Mouse (Mus musculus) small intestine, adult 2 months (tissue): ENCODE data around the gene Ascc3. TPM values are rescaled to one million over a fixed set of nuclear protein-coding genes. Genes with fewer than 3 reads are reported as not detected.

Experiments
- H3K27ac ChIP-seq: fragments of 200-500 bp; 2 replicates; pipeline ENCODE4 v1.5.1; 2012; ENCODE audit warnings: low read depth, low read length, control low read depth, inconsistent platforms; ENCODE audit not compliant: insufficient read depth
- H3K27me3 ChIP-seq: fragments of 200-500 bp; 2 replicates; pipeline ENCODE4 v1.6.1; 2012; ENCODE audit warnings: mild to moderate bottlenecking, moderate library complexity, low read length, inconsistent platforms; ENCODE audit not compliant: control insufficient read depth, insufficient read depth
- H3K36me3 ChIP-seq: fragments of 200-500 bp; 2 replicates; pipeline ENCODE4 v1.6.1; 2012; ENCODE audit warnings: mild to moderate bottlenecking, low read length, control low read depth, inconsistent platforms; ENCODE audit not compliant: control insufficient read depth, insufficient read depth
- H3K4me1 ChIP-seq: fragments of 200-500 bp; 2 replicates; pipeline ENCODE4 v1.6.1; 2012; ENCODE audit warnings: low read length, inconsistent platforms, mixed read lengths; ENCODE audit not compliant: control insufficient read depth, insufficient read depth, insufficient read length
- H3K4me3 ChIP-seq: fragments of 200-500 bp; 2 replicates; pipeline ENCODE4 v1.5.1; 2012; ENCODE audit warnings: low read depth, mild to moderate bottlenecking, control low read depth, inconsistent platforms, low read length, moderate library complexity
- CTCF ChIP-seq: fragments of 200-500 bp; IDR thresholded peaks from 2 replicates; pipeline ENCODE4 v1.5.1; 2012; ENCODE audit warnings: low read depth, mild to moderate bottlenecking, control low read depth, inconsistent platforms, low read length, moderate library complexity, mixed read lengths; ENCODE audit not compliant: insufficient replicate concordance, insufficient read length; ENCODE audit errors: extremely low read depth
- POLR2A ChIP-seq: fragments of 200-500 bp; IDR thresholded peaks from 2 replicates; pipeline ENCODE4 v1.6.1; 2012; ENCODE audit warnings: low read depth, mild to moderate bottlenecking, control low read depth, inconsistent platforms, low read length, moderate library complexity
- WGBS: fragments of 180-500 bp; shearing (Covaris S2); methylation state at CpG from one replicate; pipeline ENCODE4 v1.1.7; 2018; 5-methylcytosine and 5-hydroxymethylcytosine counted together
- polyA plus RNA-seq: library from polyadenylated mRNA; depleted of rRNA; stranded (reverse); fragments of >200 nt; gene quantifications from 2 replicates; pipeline ENCODE4 v1.2.3, GENCODE M21; 2012; rRNA removed

Gene Ascc3
- 8.2 and 14.9 TPM in 2 replicates for polyA plus RNA-seq

DNA sequence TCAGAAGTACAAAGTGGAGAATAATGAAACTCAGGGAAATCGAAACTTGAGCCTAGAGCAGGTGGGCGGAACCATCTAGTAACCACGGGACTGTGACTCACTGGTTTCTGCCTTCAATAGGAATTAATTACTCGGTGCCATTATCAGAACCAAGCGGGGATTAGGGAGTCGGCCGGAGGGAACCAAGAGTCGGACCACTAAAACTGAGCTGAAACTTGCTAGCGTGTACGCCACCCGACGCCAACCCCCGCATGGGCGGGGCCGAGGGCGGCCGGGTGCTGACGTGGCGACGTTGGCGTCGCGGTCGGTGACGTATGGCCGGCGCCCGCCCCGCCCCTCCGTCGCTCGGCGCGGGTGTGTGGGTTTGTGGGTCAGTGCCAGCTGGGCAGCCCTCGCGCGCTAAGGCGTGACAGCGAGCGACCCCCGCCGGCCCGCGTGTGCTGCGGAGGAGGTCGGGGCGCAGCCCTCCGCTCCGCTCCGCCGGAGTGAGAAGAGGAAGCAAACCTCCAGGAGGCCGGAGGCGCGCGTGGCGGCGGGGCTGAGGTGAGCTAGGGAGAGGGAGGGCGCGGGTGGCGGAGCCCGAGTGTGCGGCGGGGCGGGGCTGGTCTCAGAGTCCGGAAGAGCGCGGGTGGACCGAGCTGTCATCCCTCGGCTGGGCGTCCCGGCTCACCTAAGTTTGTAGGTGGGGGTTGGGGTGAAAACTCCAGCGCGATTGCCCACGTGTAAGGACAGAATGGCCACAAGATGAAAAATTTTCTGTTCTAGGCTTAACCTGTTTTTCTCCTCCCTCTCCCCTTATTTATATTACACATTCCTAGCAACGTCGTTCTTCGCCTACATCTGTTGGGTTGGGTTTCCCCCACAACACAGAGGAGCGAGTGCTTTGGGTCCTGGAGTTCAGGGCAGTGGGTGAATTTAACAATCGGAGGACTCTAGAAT lies at the start of gene Ascc3:
Ascc3 (plus strand) TSS at position 315 of the 939 bp plus-strand sequence.
- TF ChIP-seq POLR2A (peak; percentile 77), CTCF (no peak)
- peak within 1 kb of the TSS; percentile 98 for H3K27ac ChIP-seq
- H3K36me3 ChIP-seq, result no peaks in the 10 kb centered on the region
- H3K27me3 ChIP-seq, result no peaks in the 10 kb centered on the region
- H3K4me1 ChIP-seq, result no peaks in the 10 kb centered on the region
- 1% methylated on average over 79 of the region's 79 CpGs for WGBS
- peak within 1 kb of the TSS; percentile 100 for H3K4me3 ChIP-seq

DNA sequence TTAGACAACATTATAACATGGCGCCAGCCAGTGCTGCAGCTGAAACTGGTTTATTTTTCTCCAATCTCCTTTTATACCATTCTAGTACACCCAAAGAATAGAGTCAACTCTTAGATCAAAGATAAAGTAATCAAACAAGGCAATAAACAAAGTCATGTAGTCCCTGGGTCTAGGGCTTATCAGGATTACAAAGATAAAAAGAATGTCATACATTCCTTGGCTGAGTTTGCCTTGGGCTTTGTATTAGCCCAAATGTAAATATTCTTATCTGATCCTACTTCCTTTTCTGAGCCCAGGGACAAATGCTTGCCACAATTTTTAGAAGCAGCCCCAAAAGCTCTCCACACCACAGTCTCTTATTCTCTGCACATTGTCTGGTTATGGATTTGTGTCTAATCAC lies 7.7 kb upstream of the Ascc3 start:
- peaks cover 3% of the 10 kb centered on the region; the same call in 1 of the 2 replicates for H3K4me1 ChIP-seq
- no peak for TF ChIP-seq CTCF
- TF ChIP-seq POLR2A, result no peak
- H3K27ac ChIP-seq, result no peak overlapping the region
- WGBS, result 32% methylated on average over 1 of the region's 1 CpGs
- no peaks in the 10 kb centered on the region for H3K27me3 ChIP-seq
- H3K36me3 ChIP-seq, result no peaks in the 10 kb centered on the region
- H3K4me3 ChIP-seq, result no peak overlapping the region

DNA sequence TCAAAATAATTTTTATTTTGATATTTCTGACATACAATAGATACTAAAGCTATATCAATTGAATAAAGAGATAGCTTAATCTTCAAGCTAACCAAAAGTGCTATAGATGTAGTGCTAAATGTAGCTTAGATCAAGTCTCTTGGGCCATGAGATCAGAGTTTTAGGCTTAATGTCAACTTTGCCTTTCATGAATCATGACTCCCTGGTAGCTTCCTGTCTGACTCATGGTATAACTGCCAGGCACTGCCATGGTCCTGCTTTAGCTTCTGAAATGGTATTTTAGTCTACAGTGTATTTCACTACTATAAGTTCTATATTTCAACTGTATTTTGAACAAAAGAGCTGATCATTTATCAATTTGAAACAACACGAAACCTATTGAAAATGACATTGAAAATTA lies 5.9 kb upstream of the Ascc3 start:
- Histone ChIP-seq H3K27ac (no peak overlapping the region), H3K4me3 (no peak overlapping the region), H3K27me3 (no peaks in the 10 kb centered on the region), H3K36me3 (no peaks in the 10 kb centered on the region), H3K4me1 (peaks cover 3% of the 10 kb centered on the region; the same call in 1 of the 2 replicates)
- TF ChIP-seq CTCF, result no peak
- TF ChIP-seq POLR2A, result no peak
- 84% methylated on average over 1 of the region's 1 CpGs for WGBS

DNA sequence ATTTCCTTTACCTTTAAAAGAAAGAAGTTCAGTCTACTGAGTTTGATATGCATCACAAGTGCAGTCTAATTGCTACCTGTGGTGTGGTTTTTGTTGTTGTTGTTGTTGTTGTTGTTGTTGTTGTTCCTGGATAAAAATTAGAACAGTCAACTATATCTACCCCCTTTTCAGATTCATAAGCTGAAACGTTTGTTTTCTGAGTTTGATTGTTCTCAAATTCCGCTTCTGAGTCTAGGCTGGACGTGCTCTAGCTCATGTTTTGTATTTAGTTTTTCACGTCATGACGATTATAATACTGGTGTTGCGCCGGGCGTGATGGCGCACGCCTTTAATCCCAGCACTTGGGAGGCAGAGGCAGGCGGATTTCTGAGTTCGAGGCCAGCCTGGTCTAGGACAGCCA lies 902 bp downstream of the Ascc3 start:
- peak overlapping the region; percentile 47 for H3K4me3 ChIP-seq
- no peaks in the 10 kb centered on the region for H3K27me3 ChIP-seq
- no peaks in the 10 kb centered on the region for H3K36me3 ChIP-seq
- 64% methylated on average over 12 of the region's 12 CpGs for WGBS
- H3K4me1 ChIP-seq, result no peaks in the 10 kb centered on the region
- no peak for TF ChIP-seq POLR2A
- TF ChIP-seq CTCF, result no peak
- H3K27ac ChIP-seq, result no peak overlapping the region

DNA sequence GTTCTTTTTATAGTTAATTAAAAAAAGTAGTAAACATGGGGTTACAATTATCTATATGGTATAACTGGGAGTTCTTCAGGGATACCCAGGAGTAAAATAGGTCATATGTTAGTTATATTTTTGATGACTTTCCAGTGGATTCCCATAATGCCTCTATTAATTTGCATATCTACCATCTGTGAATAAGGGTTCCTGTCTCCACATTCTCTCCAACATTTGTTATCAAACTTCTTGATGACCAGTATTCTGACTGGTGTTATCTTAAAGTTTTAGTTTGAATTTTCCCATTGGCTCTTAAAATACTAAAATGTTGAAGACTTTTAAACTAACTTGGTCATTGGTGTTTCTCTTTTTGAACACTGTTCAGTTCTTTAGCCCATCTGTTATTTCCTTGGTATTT lies 2.9 kb downstream of the Ascc3 start:
- no peak overlapping the region for H3K4me3 ChIP-seq
- TF ChIP-seq POLR2A, result no peak
- H3K27me3 ChIP-seq, result no peaks in the 10 kb centered on the region
- no peaks in the 10 kb centered on the region for H3K36me3 ChIP-seq
- H3K4me1 ChIP-seq, result no peaks in the 10 kb centered on the region
- H3K27ac ChIP-seq, result no peak overlapping the region

DNA sequence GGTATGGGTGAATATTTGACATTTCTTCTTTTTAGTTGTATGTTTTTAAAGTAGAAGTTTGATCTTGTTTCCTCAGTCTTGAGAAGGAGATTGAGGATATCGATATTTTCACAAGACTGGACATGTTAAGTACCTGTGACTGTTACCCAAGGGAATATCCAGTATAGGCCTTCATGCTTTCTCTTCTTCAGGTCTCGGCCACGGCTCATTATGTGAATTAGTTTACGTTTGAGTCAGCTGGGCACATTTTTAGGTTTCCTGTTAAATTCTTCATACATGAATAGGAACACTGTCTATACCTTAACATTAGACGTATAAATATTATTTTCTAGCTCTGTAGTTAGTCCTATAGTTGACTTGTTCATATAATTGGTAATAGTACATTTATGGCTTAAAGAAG lies 12.4 kb downstream of the Ascc3 start:
- H3K27me3 ChIP-seq, result no peaks in the 10 kb centered on the region
- H3K4me3 ChIP-seq, result no peak overlapping the region
- TF ChIP-seq CTCF, result no peak
- no peak for TF ChIP-seq POLR2A
- H3K27ac ChIP-seq, result no peak overlapping the region
- peaks cover 2% of the 10 kb centered on the region; the same call in 1 of the 2 replicates for H3K36me3 ChIP-seq
- H3K4me1 ChIP-seq, result no peaks in the 10 kb centered on the region
- 96% methylated on average over 5 of the region's 5 CpGs for WGBS

DNA sequence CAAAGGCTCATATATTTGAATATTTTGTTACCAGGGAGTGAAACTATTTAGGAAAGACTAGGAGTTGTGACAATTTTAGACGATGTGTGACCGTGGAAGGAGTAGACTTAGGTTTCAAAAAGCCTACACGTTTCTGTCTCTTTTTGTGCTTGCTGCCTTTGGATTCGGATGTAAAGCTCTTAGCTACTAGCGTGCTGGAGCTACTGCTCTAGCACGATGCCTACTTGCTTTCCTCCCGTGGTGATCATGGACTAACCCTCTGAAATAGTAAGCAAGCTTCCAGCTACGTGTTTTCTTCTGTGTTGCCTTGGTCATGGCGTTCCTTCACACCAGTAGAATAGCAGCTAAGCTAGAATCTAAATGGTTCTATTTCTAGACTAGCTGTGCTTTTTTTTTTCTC lies 21.4 kb downstream of the Ascc3 start:
- no peak overlapping the region for H3K27ac ChIP-seq
- 95% methylated on average over 9 of the region's 9 CpGs for WGBS

More for the DNA sequence above, 21.4 kb downstream of the Ascc3 start:
- no peak overlapping the region for H3K4me3 ChIP-seq
- TF ChIP-seq CTCF (no peak), POLR2A (no peak)
- peaks cover 4% of the 10 kb centered on the region; the same call in 1 of the 2 replicates for H3K36me3 ChIP-seq
- no peaks in the 10 kb centered on the region for H3K4me1 ChIP-seq
- no peaks in the 10 kb centered on the region for H3K27me3 ChIP-seq
